Mouse (Mus musculus) heart, postnatal 0 days (tissue): ENCODE results near the gene Vav1. TPM values are rescaled to one million over a fixed set of nuclear protein-coding genes. Genes with fewer than 3 reads are reported as not detected.

Experiments used
- ATAC-seq: fragments of 200-750 bp; cut with Nextera tagmentation; 2 replicates; pipeline ENCODE4 v1.8.0; 2017; ENCODE audit warnings: low read depth, moderate number of reproducible peaks, moderate library complexity; ENCODE audit not compliant: insufficient read depth
- DNase-seq: peaks from one replicate; pipeline ENCODE4 v3.0.0-alpha.2; 2016; ENCODE audit warnings: low spot score
- H3K27ac ChIP-seq: fragments of 300-500 bp; sonication (generic); 2 replicates; pipeline ENCODE4 v1.5.1; 2014; ENCODE audit warnings: low read depth, mild to moderate bottlenecking
- H3K27me3 ChIP-seq: fragments of 300-500 bp; sonication (generic); 2 replicates; pipeline ENCODE4 v1.6.1; 2014; ENCODE audit warnings: low read length, mixed read lengths; ENCODE audit not compliant: control insufficient read depth, insufficient read depth
- H3K36me3 ChIP-seq: fragments of 300-500 bp; sonication (generic); replicated peaks from 2 replicates; pipeline ENCODE4 v1.6.1; 2014; ENCODE audit warnings: low read length, mixed read lengths; ENCODE audit not compliant: control insufficient read depth, insufficient read depth
- H3K4me1 ChIP-seq: fragments of 300-500 bp; sonication (generic); 2 replicates; pipeline ENCODE4 v1.6.1; 2014; ENCODE audit warnings: antibody characterized with exemption; ENCODE audit not compliant: control insufficient read depth, insufficient read depth
- H3K4me2 ChIP-seq: fragments of 300-500 bp; sonication (generic); 2 replicates; pipeline ENCODE4 v1.6.1; 2014; ENCODE audit warnings: low read depth, mild to moderate bottlenecking, low read length, moderate library complexity
- H3K4me3 ChIP-seq: fragments of 300-500 bp; sonication (generic); 2 replicates; pipeline ENCODE4 v1.5.1; 2014; ENCODE audit warnings: low read depth, low read length
- H3K9ac ChIP-seq: fragments of 300-500 bp; sonication (generic); replicated peaks from 2 replicates; pipeline ENCODE4 v1.6.1; 2014; ENCODE audit warnings: low read depth, low read length, mixed read lengths
- H3K9me3 ChIP-seq: fragments of 300-500 bp; sonication (generic); replicated peaks from 2 replicates; pipeline ENCODE4 v1.6.1; 2016; ENCODE audit warnings: low read length; ENCODE audit not compliant: control insufficient read depth
- CTCF ChIP-seq: IDR thresholded peaks from 2 replicates; pipeline ENCODE4 v1.5.1; 2016; ENCODE audit warnings: antibody characterized with exemption, control low read depth, low read depth
- EP300 ChIP-seq: IDR thresholded peaks from 2 replicates; pipeline ENCODE4 v1.6.1; 2016; ENCODE audit warnings: antibody characterized with exemption, low read depth
- WGBS: fragments of 180-500 bp; shearing (Covaris S2); extraction: QIAGEN DNeasy Blood & Tissue Kit; methylation state at CpG from one replicate; pipeline ENCODE4 v1.1.7; 2014; 5-methylcytosine and 5-hydroxymethylcytosine counted together
- polyA plus RNA-seq: library from polyadenylated mRNA; unstranded; fragments of >200 nt; fragmentation: Nextera tagmentation; extraction: Ambion mirVana; gene quantifications from 2 replicates; pipeline ENCODE4 v1.2.1, GENCODE M21; 2015
- total RNA-seq: library from RNA; depleted of rRNA; stranded (reverse); fragments of >200 nt; gene quantifications from 2 replicates; pipeline ENCODE4 v1.2.3, GENCODE M21; 2014; ENCODE audit warnings: low replicate concordance; rRNA removed

Vav1 gene
- 2.6 and 2.7 TPM in 2 replicates for total RNA-seq
- polyA plus RNA-seq: 1.0 TPM in 2 replicates

DNA sequence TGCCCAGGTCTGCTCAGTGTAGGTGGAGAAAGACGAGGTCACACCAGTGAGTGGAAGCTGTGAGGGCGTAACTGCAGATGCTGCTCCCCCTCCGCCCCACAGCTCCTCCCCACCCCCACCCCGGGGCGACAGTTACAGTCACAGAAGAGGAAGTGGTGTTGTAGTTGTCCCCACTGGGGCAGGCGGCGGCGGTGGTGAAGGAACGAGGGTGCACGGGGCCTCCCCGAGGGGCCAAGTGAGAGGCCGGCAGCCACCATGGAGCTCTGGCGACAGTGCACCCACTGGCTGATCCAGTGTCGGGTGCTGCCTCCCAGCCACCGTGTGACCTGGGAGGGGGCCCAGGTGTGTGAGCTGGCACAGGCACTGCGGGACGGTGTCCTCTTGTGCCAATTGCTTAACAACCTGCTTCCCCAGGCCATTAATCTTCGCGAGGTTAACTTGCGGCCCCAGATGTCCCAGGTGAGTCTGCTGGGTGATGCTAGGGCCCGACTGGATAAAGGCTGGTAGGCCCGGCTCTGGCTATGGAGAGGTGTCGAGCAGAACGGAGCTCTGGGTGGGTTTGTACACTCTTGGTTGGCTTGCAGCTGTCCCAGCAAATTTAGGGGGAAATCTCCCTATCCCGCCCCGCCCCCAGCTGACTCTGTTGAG is at the start of gene Vav1:
TSS of gene Vav1 (plus strand) at position 158 of the 648 bp plus-strand sequence.
- DNase-seq (no peak), ATAC-seq (no peak)
- no peak within 1 kb of the TSS; the same call in 1 of the 2 replicates for H3K9ac ChIP-seq
- peak within 1 kb of the TSS; percentile 24; the same call in 1 of the 2 replicates for H3K4me3 ChIP-seq
- H3K4me1 ChIP-seq: peaks cover 7% of the 10 kb centered on the region; the same call in 1 of the 2 replicates
- peak within 1 kb of the TSS; percentile 18; the same call in 1 of the 2 replicates for H3K27ac ChIP-seq
- H3K27me3 ChIP-seq: 0 out of 2 replicates have a peak, but pooled peaks cover 4% of the 10 kb centered on the region
- peak within 1 kb of the TSS; percentile 23; the same call in 1 of the 2 replicates for H3K4me2 ChIP-seq
- H3K9me3 ChIP-seq: no peaks in the 10 kb centered on the region
- H3K36me3 ChIP-seq: no peaks in the 10 kb centered on the region
- WGBS: 49% methylated on average over 26 of the region's 26 CpGs
- no peak for TF ChIP-seq EP300
- no peak for TF ChIP-seq CTCF

GRCm38 (mm10) chr17:57229851-57230727 is 48.8 kb upstream of the Vav1 start:
- Histone ChIP-seq H3K27ac (no peak overlapping the region), H3K4me1 (no peaks in the 10 kb centered on the region), H3K4me3 (no peak overlapping the region), H3K9ac (no peak overlapping the region), H3K27me3 (0 out of 2 replicates have a peak, but pooled peaks cover 11% of the 10 kb centered on the region), H3K9me3 (no peaks in the 10 kb centered on the region), H3K36me3 (peaks cover 10% of the 10 kb centered on the region), H3K4me2 (no peak overlapping the region)
- ATAC-seq (no peak), DNase-seq (no peak)
- 73% methylated on average over 15 of the region's 15 CpGs for WGBS
- TF ChIP-seq CTCF: no peak
- no peak for TF ChIP-seq EP300

DNA sequence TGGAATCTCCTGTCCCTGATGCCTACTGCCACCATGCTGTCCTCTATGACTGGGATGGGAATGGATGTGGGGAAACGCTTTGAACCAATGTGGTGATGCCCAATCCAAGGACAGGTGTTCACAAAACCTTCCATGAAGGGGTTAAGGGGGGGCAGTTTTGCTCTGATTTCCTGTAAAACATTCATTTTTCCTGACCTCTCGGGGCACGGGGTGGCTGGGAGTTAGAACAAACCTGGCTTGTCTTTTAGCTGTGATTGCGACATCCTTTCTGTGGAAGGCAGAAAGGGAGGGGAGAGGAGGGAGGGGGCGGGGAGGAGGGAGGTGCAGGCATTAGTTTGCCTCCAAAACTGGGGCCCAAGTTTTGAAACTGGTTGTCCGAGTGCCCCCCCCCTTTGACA is 48.2 kb upstream of the Vav1 start:
- H3K4me2 ChIP-seq: no peak overlapping the region
- no peak overlapping the region for H3K9ac ChIP-seq
- no peaks in the 10 kb centered on the region for H3K9me3 ChIP-seq
- peaks cover 15% of the 10 kb centered on the region for H3K36me3 ChIP-seq
- H3K27ac ChIP-seq: no peak overlapping the region
- ATAC-seq: no peak
- H3K27me3 ChIP-seq: 0 out of 2 replicates have a peak, but pooled peaks cover 5% of the 10 kb centered on the region
- no peak for DNase-seq
- H3K4me3 ChIP-seq: no peak overlapping the region
- 48% methylated on average over 5 of the region's 6 CpGs for WGBS
- no peaks in the 10 kb centered on the region for H3K4me1 ChIP-seq
- no peak for TF ChIP-seq CTCF

DNA sequence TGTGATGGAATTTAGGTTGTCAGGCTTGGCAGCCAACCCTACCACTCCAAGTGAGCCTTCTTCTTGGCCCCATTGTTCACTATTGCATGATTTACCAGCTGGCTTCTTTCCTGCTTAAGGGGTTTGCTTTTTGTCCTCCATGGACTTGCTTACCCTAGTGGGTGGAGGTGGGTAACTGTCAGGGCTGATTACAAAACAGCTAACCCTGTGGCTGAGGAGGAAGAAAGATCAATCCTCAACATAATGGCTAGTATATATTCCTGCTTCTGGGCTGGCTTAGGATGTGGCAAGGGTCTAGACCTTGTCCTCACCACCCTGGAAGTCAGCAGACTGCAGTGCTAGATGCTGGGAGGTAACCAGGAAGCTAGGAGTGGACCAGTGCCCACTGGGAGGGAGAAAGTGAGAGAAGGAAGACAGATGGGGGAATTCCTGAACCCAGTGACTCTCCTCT is 47.6 kb upstream of the Vav1 start:
- no peak overlapping the region for H3K4me3 ChIP-seq
- TF ChIP-seq CTCF (no peak), EP300 (no peak)
- H3K27ac ChIP-seq: no peak overlapping the region
- H3K27me3 ChIP-seq: 0 out of 2 replicates have a peak, but pooled peaks cover 1% of the 10 kb centered on the region
- DNase-seq: no peak
- H3K4me1 ChIP-seq: no peaks in the 10 kb centered on the region
- no peak for ATAC-seq
- H3K9me3 ChIP-seq: no peaks in the 10 kb centered on the region
- H3K36me3 ChIP-seq: peaks cover 21% of the 10 kb centered on the region
- H3K9ac ChIP-seq: no peak overlapping the region
- no peak overlapping the region for H3K4me2 ChIP-seq

GRCm38 (mm10) chr17:57232200-57232599 is 46.7 kb upstream of the Vav1 start:
- no peak for ATAC-seq
- Histone ChIP-seq H3K27ac (no peak overlapping the region), H3K36me3 (peaks cover 30% of the 10 kb centered on the region), H3K4me3 (no peak overlapping the region), H3K9ac (no peak overlapping the region), H3K27me3 (no peaks in the 10 kb centered on the region), H3K4me2 (no peak overlapping the region), H3K4me1 (no peaks in the 10 kb centered on the region), H3K9me3 (no peaks in the 10 kb centered on the region)
- TF ChIP-seq CTCF: no peak
- TF ChIP-seq EP300: no peak
- WGBS: 68% methylated on average over 1 of the region's 1 CpGs
- DNase-seq: no peak
